Mouse (Mus musculus): ENCODE measurements around the gene Gm11733. TPM values are rescaled to one million over a fixed set of nuclear protein-coding genes. Genes with fewer than 3 reads are reported as not detected.

Gene Gm11733
- polyA plus RNA-seq, 1 experiment from 2014 or later = not detected

DNA sequence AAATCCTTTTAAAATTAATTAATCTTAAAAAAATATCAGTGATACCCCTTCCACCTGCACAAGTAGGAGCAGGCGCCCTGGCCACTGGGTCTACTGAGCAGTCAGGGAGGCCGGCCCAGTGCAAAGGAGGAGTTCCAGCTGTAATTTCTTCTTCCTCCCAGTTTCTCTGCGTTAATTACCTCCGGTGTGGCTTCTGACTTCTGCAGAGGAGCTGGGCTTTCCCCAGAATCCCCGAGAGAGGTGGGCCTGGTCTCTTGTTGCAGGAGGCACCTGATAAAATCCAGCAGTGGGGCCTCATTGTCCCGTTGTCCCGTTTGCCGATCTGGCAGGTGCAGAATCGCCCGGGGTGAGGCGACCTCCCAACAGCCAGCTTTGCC lies 1.9 kb upstream of the Gm11733 start:
- no peak overlapping the region for H3K9ac ChIP-seq (replicated peaks; ENCODE audit: low read depth, low read length)
- peaks cover 18% of the 10 kb centered on the region for H3K4me1 ChIP-seq (ENCODE audit: control insufficient read depth, insufficient read depth, low read length)
- H3K4me2 ChIP-seq (replicated peaks; ENCODE audit: low read depth, low read length) = peak overlapping the region; percentile 37
- no peak for ATAC-seq (ENCODE audit: insufficient number of reproducible peaks, insufficient read depth, low FRiP score, low read depth)
- peak overlapping the region; percentile 22 for H3K4me3 ChIP-seq (ENCODE audit: low read depth, low read length)
- H3K9me3 ChIP-seq (ENCODE audit: control insufficient read depth, low read depth, low read length) = 0 out of 2 replicates have a peak, but pooled peaks cover 3% of the 10 kb centered on the region
- WGBS = 6% methylated on average over 11 of the region's 11 CpGs
- peak overlapping the region; percentile 82; the same call in 1 of the 2 replicates for H3K27ac ChIP-seq (ENCODE audit: low read length)
- no peaks in the 10 kb centered on the region for H3K36me3 ChIP-seq (ENCODE audit: control insufficient read depth, insufficient read depth, low read length)
- no peaks in the 10 kb centered on the region for H3K27me3 ChIP-seq (ENCODE audit: control insufficient read depth, insufficient read depth, low read length)

- 1% methylated on average over 25 of the region's 26 CpGs for WGBS
These were observed 1.3 kb upstream of the Gm11733 start for GRCm38 (mm10) chr11:117482677-117483511.

DNA sequence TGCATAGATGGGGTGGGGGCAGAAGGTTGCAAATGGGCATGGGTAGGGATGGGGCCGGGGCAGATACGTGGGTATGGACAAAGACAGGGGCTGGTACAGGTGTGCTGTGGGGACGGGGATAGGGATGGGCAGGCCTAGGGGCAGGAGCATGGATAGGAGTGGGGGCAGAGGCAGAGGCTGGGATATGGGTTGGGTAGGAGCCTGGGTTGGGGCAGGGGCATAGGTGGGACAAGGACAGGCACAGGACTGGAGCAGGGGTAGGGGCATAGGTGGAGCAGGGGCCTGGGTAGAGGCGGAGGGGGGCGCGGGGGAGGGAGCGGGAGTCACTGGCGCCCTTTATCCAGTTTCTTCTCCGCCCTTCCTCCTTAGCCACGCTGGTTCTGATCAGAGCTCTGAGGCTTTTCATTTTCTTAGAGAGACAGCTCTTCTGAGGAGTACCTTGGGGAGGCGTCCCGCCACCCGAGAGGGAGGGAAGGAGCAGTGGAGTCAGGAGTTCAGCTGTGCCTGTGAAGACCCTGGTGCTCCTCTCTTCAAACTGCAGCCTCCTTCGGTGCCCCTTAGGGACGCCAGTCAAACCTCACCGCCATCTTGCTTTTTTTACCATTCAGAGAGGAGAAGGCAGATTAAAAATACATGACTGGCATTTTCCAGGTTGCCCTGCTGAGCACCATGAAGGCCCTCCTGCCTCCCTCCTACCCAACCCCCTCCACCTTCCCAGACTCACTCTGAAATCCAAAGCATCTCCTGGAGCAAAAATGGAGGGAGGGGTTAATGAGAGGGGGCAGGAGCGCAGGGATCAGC lies 7.4 kb downstream of the Gm11733 start:
- Histone ChIP-seq H3K4me3 (ENCODE audit: low read depth, low read length) (no peak overlapping the region), H3K4me2 (replicated peaks; ENCODE audit: low read depth, low read length) (no peak overlapping the region), H3K27me3 (ENCODE audit: control insufficient read depth, insufficient read depth, low read length) (no peaks in the 10 kb centered on the region), H3K36me3 (ENCODE audit: control insufficient read depth, insufficient read depth, low read length) (no peaks in the 10 kb centered on the region), H3K9me3 (ENCODE audit: control insufficient read depth, low read depth, low read length) (no peaks in the 10 kb centered on the region), H3K4me1 (ENCODE audit: control insufficient read depth, insufficient read depth, low read length) (no peaks in the 10 kb centered on the region), H3K27ac (ENCODE audit: low read length) (no peak overlapping the region), H3K9ac (replicated peaks; ENCODE audit: low read depth, low read length) (no peak overlapping the region)
- 76% methylated on average over 16 of the region's 17 CpGs for WGBS
- ATAC-seq (ENCODE audit: insufficient number of reproducible peaks, insufficient read depth, low FRiP score, low read depth) = no peak

More at GRCm38 (mm10) chr11:117482677-117483511, 1.3 kb upstream of the Gm11733 start:
- H3K9ac ChIP-seq (replicated peaks; ENCODE audit: low read depth, low read length) = no peak overlapping the region
- peak overlapping the region; percentile 37 for H3K4me2 ChIP-seq (replicated peaks; ENCODE audit: low read depth, low read length)
- peak overlapping the region; percentile 82; the same call in 1 of the 2 replicates for H3K27ac ChIP-seq (ENCODE audit: low read length)
- peak overlapping the region; percentile 22 for H3K4me3 ChIP-seq (ENCODE audit: low read depth, low read length)
- H3K36me3 ChIP-seq (ENCODE audit: control insufficient read depth, insufficient read depth, low read length) = no peaks in the 10 kb centered on the region
- peak; percentile 71; the same call in 1 of the 2 replicates for ATAC-seq (ENCODE audit: insufficient number of reproducible peaks, insufficient read depth, low FRiP score, low read depth)
- no peaks in the 10 kb centered on the region for H3K27me3 ChIP-seq (ENCODE audit: control insufficient read depth, insufficient read depth, low read length)
- H3K9me3 ChIP-seq (ENCODE audit: control insufficient read depth, low read depth, low read length) = no peaks in the 10 kb centered on the region
- H3K4me1 ChIP-seq (ENCODE audit: control insufficient read depth, insufficient read depth, low read length) = peaks cover 18% of the 10 kb centered on the region

DNA sequence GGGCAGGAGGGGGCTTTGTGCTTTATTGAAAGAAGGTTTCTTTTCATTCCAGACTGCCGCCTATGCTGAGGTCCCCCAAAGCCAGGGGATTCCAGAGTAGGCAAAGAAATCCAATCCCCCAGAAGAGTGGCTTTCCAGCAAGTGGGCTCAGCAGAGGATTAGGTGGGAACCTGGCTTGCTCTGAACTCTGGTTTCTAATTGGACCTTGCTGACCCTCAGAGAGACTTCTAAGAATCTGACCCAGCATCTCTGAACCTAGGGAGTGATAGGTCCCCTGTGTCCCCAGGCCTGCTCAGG lies 8.0 kb downstream of the Gm11733 start:
- H3K9me3 ChIP-seq (ENCODE audit: control insufficient read depth, low read depth, low read length) = no peaks in the 10 kb centered on the region
- no peak overlapping the region for H3K4me3 ChIP-seq (ENCODE audit: low read depth, low read length)
- no peaks in the 10 kb centered on the region for H3K27me3 ChIP-seq (ENCODE audit: control insufficient read depth, insufficient read depth, low read length)
- peaks cover 5% of the 10 kb centered on the region for H3K4me1 ChIP-seq (ENCODE audit: control insufficient read depth, insufficient read depth, low read length)
- H3K36me3 ChIP-seq (ENCODE audit: control insufficient read depth, insufficient read depth, low read length) = no peaks in the 10 kb centered on the region
- no peak for ATAC-seq (ENCODE audit: insufficient number of reproducible peaks, insufficient read depth, low FRiP score, low read depth)
- H3K9ac ChIP-seq (replicated peaks; ENCODE audit: low read depth, low read length) = no peak overlapping the region
- H3K27ac ChIP-seq (ENCODE audit: low read length) = no peak overlapping the region
- no peak overlapping the region for H3K4me2 ChIP-seq (replicated peaks; ENCODE audit: low read depth, low read length)
- 36% methylated on average over 1 of the region's 1 CpGs for WGBS

GRCm38 (mm10) chr11:117496812-117497211 lies 12.6 kb downstream of the Gm11733 start:
- no peaks in the 10 kb centered on the region for H3K27me3 ChIP-seq (ENCODE audit: control insufficient read depth, insufficient read depth, low read length)
- 0 out of 2 replicates have a peak overlapping the region, but pooled peaks have one; percentile 31 for H3K4me2 ChIP-seq (replicated peaks; ENCODE audit: low read depth, low read length)
- peaks cover 15% of the 10 kb centered on the region for H3K4me1 ChIP-seq (ENCODE audit: control insufficient read depth, insufficient read depth, low read length)
- H3K4me3 ChIP-seq (ENCODE audit: low read depth, low read length) = no peak overlapping the region
- no peaks in the 10 kb centered on the region for H3K9me3 ChIP-seq (ENCODE audit: control insufficient read depth, low read depth, low read length)
- no peak for ATAC-seq (ENCODE audit: insufficient number of reproducible peaks, insufficient read depth, low FRiP score, low read depth)
- WGBS = 44% methylated on average over 4 of the region's 4 CpGs
- no peak overlapping the region for H3K9ac ChIP-seq (replicated peaks; ENCODE audit: low read depth, low read length)
- peak overlapping the region; percentile 48; the same call in 1 of the 2 replicates for H3K27ac ChIP-seq (ENCODE audit: low read length)
- no peaks in the 10 kb centered on the region for H3K36me3 ChIP-seq (ENCODE audit: control insufficient read depth, insufficient read depth, low read length)

- ATAC-seq (ENCODE audit: insufficient number of reproducible peaks, insufficient read depth, low FRiP score, low read depth) = peak; percentile 87
- Histone ChIP-seq H3K27ac (ENCODE audit: low read length) (peak overlapping the region; percentile 68; the same call in 1 of the 2 replicates), H3K4me3 (ENCODE audit: low read depth, low read length) (no peak overlapping the region), H3K9ac (replicated peaks; ENCODE audit: low read depth, low read length) (no peak overlapping the region), H3K9me3 (ENCODE audit: control insufficient read depth, low read depth, low read length) (no peaks in the 10 kb centered on the region), H3K36me3 (ENCODE audit: control insufficient read depth, insufficient read depth, low read length) (no peaks in the 10 kb centered on the region), H3K27me3 (ENCODE audit: control insufficient read depth, insufficient read depth, low read length) (no peaks in the 10 kb centered on the region), H3K4me1 (ENCODE audit: control insufficient read depth, insufficient read depth, low read length) (peaks cover 15% of the 10 kb centered on the region), H3K4me2 (replicated peaks; ENCODE audit: low read depth, low read length) (peak overlapping the region; percentile 31)
- 13% methylated on average over 16 of the region's 16 CpGs for WGBS
These were observed 13.3 kb downstream of the Gm11733 start for GRCm38 (mm10) chr11:117497256-117498136.

GRCm38 (mm10) chr11:117498137-117498511 lies 14.0 kb downstream of the Gm11733 start:
- 26% methylated on average over 1 of the region's 1 CpGs for WGBS
- peak overlapping the region; percentile 68; the same call in 1 of the 2 replicates for H3K27ac ChIP-seq (ENCODE audit: low read length)
- no peak overlapping the region for H3K9ac ChIP-seq (replicated peaks; ENCODE audit: low read depth, low read length)
- no peaks in the 10 kb centered on the region for H3K27me3 ChIP-seq (ENCODE audit: control insufficient read depth, insufficient read depth, low read length)
- H3K4me3 ChIP-seq (ENCODE audit: low read depth, low read length) = no peak overlapping the region
- H3K36me3 ChIP-seq (ENCODE audit: control insufficient read depth, insufficient read depth, low read length) = no peaks in the 10 kb centered on the region
- peak overlapping the region; percentile 31; the same call in 1 of the 2 replicates for H3K4me2 ChIP-seq (replicated peaks; ENCODE audit: low read depth, low read length)
- H3K4me1 ChIP-seq (ENCODE audit: control insufficient read depth, insufficient read depth, low read length) = peaks cover 15% of the 10 kb centered on the region
- no peak for ATAC-seq (ENCODE audit: insufficient number of reproducible peaks, insufficient read depth, low FRiP score, low read depth)
- H3K9me3 ChIP-seq (ENCODE audit: control insufficient read depth, low read depth, low read length) = no peaks in the 10 kb centered on the region

DNA sequence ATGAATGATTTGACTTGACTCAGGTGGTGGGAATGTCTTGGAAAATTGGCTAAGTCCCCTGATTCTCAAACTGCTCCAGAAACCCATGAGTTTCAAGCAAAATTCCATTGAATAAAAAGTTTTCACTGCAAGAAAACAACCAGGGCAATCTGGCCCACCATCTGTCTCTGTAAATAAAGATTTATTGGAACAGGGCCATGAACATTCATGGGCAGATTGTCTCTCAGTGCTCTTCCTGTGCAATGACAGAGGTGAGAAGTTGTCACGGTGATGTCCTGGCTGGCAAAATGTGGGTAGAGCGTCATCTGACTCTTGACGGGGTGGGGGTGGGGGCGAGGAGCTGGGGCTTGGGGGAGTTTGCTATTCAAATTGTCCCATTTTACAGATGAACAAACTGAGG lies 24.8 kb downstream of the Gm11733 start:
- Histone ChIP-seq H3K4me3 (ENCODE audit: low read depth, low read length) (no peak overlapping the region), H3K27me3 (ENCODE audit: control insufficient read depth, insufficient read depth, low read length) (no peaks in the 10 kb centered on the region), H3K4me1 (ENCODE audit: control insufficient read depth, insufficient read depth, low read length) (no peaks in the 10 kb centered on the region), H3K4me2 (replicated peaks; ENCODE audit: low read depth, low read length) (no peak overlapping the region), H3K9me3 (ENCODE audit: control insufficient read depth, low read depth, low read length) (no peaks in the 10 kb centered on the region), H3K9ac (replicated peaks; ENCODE audit: low read depth, low read length) (no peak overlapping the region), H3K27ac (ENCODE audit: low read length) (no peak overlapping the region), H3K36me3 (ENCODE audit: control insufficient read depth, insufficient read depth, low read length) (no peaks in the 10 kb centered on the region)
- WGBS = 99% methylated on average over 4 of the region's 4 CpGs
- no peak for ATAC-seq (ENCODE audit: insufficient number of reproducible peaks, insufficient read depth, low FRiP score, low read depth)

Data from stomach, embryonic 14.5 days (tissue).